Mouse (Mus musculus) hindbrain, embryonic 10.5 days (tissue): Measurements from ENCODE around the gene Cps1. TPM values are rescaled to one million over a fixed set of nuclear protein-coding genes. Genes with fewer than 3 reads are reported as not detected.

Source experiments
- DNase-seq: peaks from one replicate; pipeline ENCODE4 v3.0.0-alpha.2; 2017; ENCODE audit warnings: low spot score
- H3K27ac ChIP-seq: fragments of 300-500 bp; sonication (generic); 2 replicates; pipeline ENCODE4 v1.5.1; 2016; ENCODE audit warnings: mild to moderate bottlenecking, moderate library complexity
- H3K27me3 ChIP-seq: fragments of 300-500 bp; sonication (generic); 2 replicates; pipeline ENCODE4 v1.6.1; 2016; ENCODE audit warnings: mild to moderate bottlenecking; ENCODE audit not compliant: poor library complexity, insufficient read depth, severe bottlenecking
- H3K36me3 ChIP-seq: fragments of 300-500 bp; sonication (generic); 2 replicates; pipeline ENCODE4 v1.6.1; 2016; ENCODE audit warnings: mild to moderate bottlenecking, moderate library complexity
- H3K4me1 ChIP-seq: fragments of 300-500 bp; sonication (generic); replicated peaks from 2 replicates; pipeline ENCODE4 v1.6.1; 2016; ENCODE audit warnings: mild to moderate bottlenecking
- H3K4me3 ChIP-seq: fragments of 300-500 bp; sonication (generic); 2 replicates; pipeline ENCODE4 v1.5.1; 2016; ENCODE audit warnings: mild to moderate bottlenecking, moderate library complexity
- H3K9me3 ChIP-seq: fragments of 300-500 bp; sonication (generic); 2 replicates; pipeline ENCODE4 v1.6.1; 2016; ENCODE audit warnings: mild to moderate bottlenecking, moderate library complexity
- WGBS: fragments of 180-500 bp; shearing (Covaris S2); methylation state at CpG from one replicate; pipeline ENCODE4 v1.1.7; 2016; 5-methylcytosine and 5-hydroxymethylcytosine counted together
- polyA plus RNA-seq: library from polyadenylated mRNA; unstranded; fragments of >200 nt; fragmentation: Nextera tagmentation; extraction: Ambion mirVana; gene quantifications from 2 replicates; pipeline ENCODE4 v1.2.1, GENCODE M21; 2016

Cps1 gene
- polyA plus RNA-seq, 1 experiment from 2014 or later: not detected

GRCm38 (mm10) chr1:67265222-67265621 is 142.4 kb downstream of the Cps1 start:
- Histone ChIP-seq H3K27me3 (no peaks in the 10 kb centered on the region), H3K27ac (no peak overlapping the region), H3K36me3 (no peaks in the 10 kb centered on the region), H3K4me1 (no peaks in the 10 kb centered on the region), H3K4me3 (no peak overlapping the region), H3K9me3 (no peaks in the 10 kb centered on the region)
- 81% methylated on average over 1 of the region's 1 CpGs for WGBS
- no peak for DNase-seq

- H3K36me3 ChIP-seq: no peaks in the 10 kb centered on the region
- H3K9me3 ChIP-seq: no peaks in the 10 kb centered on the region
- H3K4me1 ChIP-seq: no peaks in the 10 kb centered on the region
- no peak overlapping the region for H3K27ac ChIP-seq
- no peak for DNase-seq
- H3K27me3 ChIP-seq: no peaks in the 10 kb centered on the region
- no peak overlapping the region for H3K4me3 ChIP-seq
Measured at GRCm38 (mm10) chr1:67267972-67268371, 145.1 kb downstream of the Cps1 start.

DNA sequence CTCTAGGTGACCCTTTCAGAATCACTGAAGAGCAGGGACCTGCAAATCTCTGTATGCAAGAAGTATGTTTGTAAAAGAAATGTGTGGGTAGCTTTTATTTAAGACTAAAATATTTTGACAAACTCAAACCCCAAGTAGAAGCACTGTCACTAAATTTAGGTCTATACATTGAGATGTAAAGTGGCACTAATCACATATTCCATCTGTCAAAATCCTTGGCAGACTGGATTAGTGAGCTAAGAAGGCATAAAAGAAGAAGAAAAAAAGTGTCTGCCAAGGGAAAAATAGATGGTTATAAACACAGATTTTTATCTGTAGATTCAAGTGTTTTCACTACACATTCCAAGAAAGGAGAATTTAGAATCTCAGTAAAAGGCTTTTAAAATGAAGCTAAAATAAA is 145.6 kb downstream of the Cps1 start:
- Histone ChIP-seq H3K4me3 (no peak overlapping the region), H3K4me1 (no peaks in the 10 kb centered on the region), H3K27me3 (no peaks in the 10 kb centered on the region), H3K27ac (no peak overlapping the region), H3K36me3 (no peaks in the 10 kb centered on the region), H3K9me3 (no peaks in the 10 kb centered on the region)
- no peak for DNase-seq

DNA sequence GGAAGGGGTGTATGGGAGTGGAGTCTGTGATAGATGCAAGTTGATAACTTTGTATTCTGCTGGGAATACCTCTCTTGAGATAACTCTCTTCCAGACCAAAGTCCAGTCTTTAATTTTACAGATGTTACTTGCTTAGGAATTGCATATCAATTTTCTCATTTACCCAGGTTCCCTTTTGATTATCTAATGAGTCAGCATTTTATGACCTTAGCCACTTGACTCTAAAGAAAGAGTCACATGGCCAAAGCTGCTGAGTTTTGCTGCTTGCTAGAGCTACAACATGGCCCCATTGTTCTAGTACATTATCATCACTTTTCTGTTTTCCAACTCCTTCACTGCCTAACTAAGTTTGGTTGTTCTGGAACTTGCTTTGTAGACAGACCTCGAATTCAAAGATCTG is 153.4 kb downstream of the Cps1 start:
- 87% methylated on average over 1 of the region's 1 CpGs for WGBS
- no peaks in the 10 kb centered on the region for H3K9me3 ChIP-seq
- H3K36me3 ChIP-seq: no peaks in the 10 kb centered on the region
- H3K27ac ChIP-seq: no peak overlapping the region
- H3K4me1 ChIP-seq: no peaks in the 10 kb centered on the region
- no peak for DNase-seq
- H3K27me3 ChIP-seq: no peaks in the 10 kb centered on the region
- no peak overlapping the region for H3K4me3 ChIP-seq

Other genes with a start within 250 kb of the Cps1 start
- 1.4 and 2.1 TPM in 2 replicates for gene Myl1, start 177.6 kb upstream of the Cps1 start, polyA plus RNA-seq
- gene Lancl1, start 84.2 kb upstream of the Cps1 start, polyA plus RNA-seq: 84.5 and 96.8 TPM in 2 replicates